8 mouse cellular contexts compared by ENCODE assay signal in genomic region chr4:151860441-151861331, GRCm38 (mm10). TPM values are rescaled to one million over a fixed set of nuclear protein-coding genes. Genes with fewer than 3 reads are reported as not detected.
DNase-seq lines count a peak whose midpoint lies in the region; ATAC-seq and TF ChIP-seq lines count a peak whose summit lies in the region.

No protein-coding gene starts in this region.

- no peak for ATAC-seq in embryonic facial prominence, embryonic 13.5 days (ENCODE audit: insufficient number of reproducible peaks, insufficient read depth, low FRiP score, low TSS enrichment, low read depth)
- no peak for ATAC-seq in heart, embryonic 16.5 days (replicated peaks; ENCODE audit: extremely low read depth, insufficient read depth, low FRiP score)
- no peak for ATAC-seq in megakaryocyte progenitor cell, adult 5-6 weeks (replicated peaks; ENCODE audit: poor library complexity)

- H3K4me1 ChIP-seq in ES-Bruce4 (ENCODE audit: control insufficient read depth, insufficient read depth, low read length), result peaks cover 2% of the 10 kb centered on the region
- peaks cover 28% of the 10 kb centered on the region for H3K4me1 ChIP-seq in embryonic facial prominence, embryonic 13.5 days
- H3K4me1 ChIP-seq in heart, embryonic 16.5 days (ENCODE audit: control insufficient read depth, insufficient read depth, low read length), result peaks cover 21% of the 10 kb centered on the region

- H3K4me2 ChIP-seq in embryonic facial prominence, embryonic 13.5 days, result peak overlapping the region; percentile 90
- H3K4me2 ChIP-seq in heart, embryonic 16.5 days (ENCODE audit: low read depth, low read length), result peak overlapping the region; percentile 97

- H3K27me3 ChIP-seq in ES-Bruce4 (ENCODE audit: control insufficient read depth, insufficient read depth, low read length, poor library complexity, severe bottlenecking), result no peaks in the 10 kb centered on the region
- no peaks in the 10 kb centered on the region for H3K27me3 ChIP-seq in embryonic facial prominence, embryonic 13.5 days
- H3K27me3 ChIP-seq in heart, embryonic 16.5 days (ENCODE audit: control insufficient read depth, insufficient read depth, low read length), result no peaks in the 10 kb centered on the region

- no peaks in the 10 kb centered on the region for H3K9me3 ChIP-seq in ES-Bruce4 (replicated peaks; ENCODE audit: control insufficient read depth, insufficient read depth, low read length, poor library complexity, severe bottlenecking)
- H3K9me3 ChIP-seq in embryonic facial prominence, embryonic 13.5 days, result no peaks in the 10 kb centered on the region
- no peaks in the 10 kb centered on the region for H3K9me3 ChIP-seq in heart, embryonic 16.5 days (replicated peaks; ENCODE audit: control insufficient read depth, low read length)

- no peaks in the 10 kb centered on the region; the same call in 1 of the 2 replicates for H3K36me3 ChIP-seq in ES-Bruce4 (ENCODE audit: control insufficient read depth, insufficient read depth, low read length, poor library complexity, severe bottlenecking)
- H3K36me3 ChIP-seq in embryonic facial prominence, embryonic 13.5 days, result 0 out of 2 replicates have a peak, but pooled peaks cover 7% of the 10 kb centered on the region
- H3K36me3 ChIP-seq in heart, embryonic 16.5 days (ENCODE audit: control insufficient read depth, insufficient read depth), result no peaks in the 10 kb centered on the region

- peak overlapping the region; percentile 92 for H3K9ac ChIP-seq in ES-Bruce4 (ENCODE audit: low read depth, poor library complexity, severe bottlenecking)
- H3K9ac ChIP-seq in embryonic facial prominence, embryonic 13.5 days, result peak overlapping the region; percentile 83
- peak overlapping the region; percentile 91 for H3K9ac ChIP-seq in heart, embryonic 16.5 days (ENCODE audit: low read length)

- no peak for TF ChIP-seq POLR2A in ES-Bruce4 (IDR thresholded peaks at IDR 0.05; ENCODE audit: insufficient read depth, low read length)

- DNase-seq in adrenal gland, adult 2 months, result peak; percentile 40
- DNase-seq in kidney, postnatal 25 days, result peak; percentile 14 to 55
- DNase-seq in lung, postnatal 36 days, result peak; percentile 50
- peak; percentile 42 to 52 for DNase-seq in spleen, adult 18-20 months

- WGBS in embryonic facial prominence, embryonic 13.5 days, result 2% methylated on average over 49 of the region's 63 CpGs
- 3% methylated on average over 32 of the region's 63 CpGs for WGBS in heart, embryonic 16.5 days

- H3K4me3 ChIP-seq in ES-Bruce4 (ENCODE audit: low read depth, low read length), result peak overlapping the region; percentile 88
- H3K4me3 ChIP-seq in embryonic facial prominence, embryonic 13.5 days, result peak overlapping the region; percentile 80
- H3K4me3 ChIP-seq in heart, embryonic 16.5 days (ENCODE audit: low read length), result peak overlapping the region; percentile 87

- TF ChIP-seq EP300 in ES-Bruce4 (IDR thresholded peaks at IDR 0.05; ENCODE audit: insufficient read depth, low read depth, low read length), result no peak

- no peak overlapping the region for H3K27ac ChIP-seq in ES-Bruce4 (ENCODE audit: insufficient read depth, low read length)
- peak overlapping the region; percentile 60 for H3K27ac ChIP-seq in embryonic facial prominence, embryonic 13.5 days
- H3K27ac ChIP-seq in heart, embryonic 16.5 days (ENCODE audit: low read length), result peak overlapping the region; percentile 87

- peak; percentile 3 for TF ChIP-seq CTCF in ES-Bruce4 (IDR thresholded peaks at IDR 0.05; ENCODE audit: low read depth, low read length)

RNA-seq across cellular contexts. Expression of gene Camta1, which starts 1.0 kb away (rescaled TPM):
- polyA plus RNA-seq in ES-Bruce4 (2011; ENCODE audit: insufficient read depth, insufficient read length, low read depth, missing spikeins), result 85.3 and 99.3 TPM in 2 replicates
- total RNA-seq in adrenal gland, adult 2 months (2021), result 10 to 100 TPM; 24.0 to 35.0 TPM
- polyA plus RNA-seq in adrenal gland, adult 2 months (2012; rRNA removed), result 7.3 and 8.5 TPM in 2 replicates
- polyA plus RNA-seq in embryonic facial prominence, embryonic 13.5 days (2015; fragmentation: Nextera tagmentation; extraction: Ambion mirVana), result 96.2 and 106 TPM in 2 replicates
- polyA plus RNA-seq in heart, embryonic 16.5 days (2015; fragmentation: Nextera tagmentation; extraction: Ambion mirVana), result 141 and 142 TPM in 2 replicates
- 77.9 and 81.5 TPM in 2 replicates for total RNA-seq in megakaryocyte progenitor cell, adult 5-6 weeks (2015)
- total RNA-seq in megakaryocyte progenitor cell, adult 5-6 weeks (2017), result 16.3 and 40.1 TPM in 2 replicates
